Mouse (Mus musculus) embryo, embryonic 11 days (tissue): ENCODE results near the gene Dcaf5.

Experiments
- DNase-seq: peaks from one replicate; pipeline ENCODE4 v3.0.0-alpha.2; 2015

Dcaf5 gene

DNA sequence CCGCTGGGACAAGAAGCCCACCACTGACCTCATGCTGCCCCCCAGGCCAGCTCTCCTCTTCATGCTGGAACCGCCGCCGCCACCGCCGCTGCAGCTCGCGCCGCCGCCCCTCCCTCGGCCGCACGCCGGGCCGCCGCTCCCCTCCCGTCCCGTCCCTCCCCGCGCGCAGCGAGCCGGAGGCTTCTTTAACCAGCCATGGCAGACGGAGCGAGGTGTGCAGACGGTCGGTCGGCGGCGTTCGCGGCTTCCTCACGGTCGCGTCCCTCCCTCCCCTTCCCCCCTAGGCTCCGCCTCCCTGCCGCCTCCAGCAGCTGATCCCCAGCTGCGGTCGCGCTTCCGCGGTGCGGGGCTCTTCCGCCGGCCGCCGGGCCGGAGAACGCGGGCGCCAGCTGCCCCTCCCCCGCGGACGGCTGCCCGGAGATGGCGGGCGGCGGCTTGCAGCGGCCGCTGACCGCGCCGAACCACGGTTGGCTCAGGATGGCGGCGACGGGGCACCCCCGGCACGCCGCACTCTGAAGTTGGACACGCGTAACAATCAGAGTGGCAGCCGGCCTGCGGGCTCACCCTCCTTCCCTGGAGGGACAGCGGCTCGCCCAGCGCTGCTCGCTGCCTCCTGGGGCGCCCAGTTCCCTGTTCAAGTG, at the start of gene Dcaf5:
TSS of gene Dcaf5 (minus strand) at position 266 of the 641 bp plus-strand sequence.
- DNase-seq = peak; percentile 89

DNA sequence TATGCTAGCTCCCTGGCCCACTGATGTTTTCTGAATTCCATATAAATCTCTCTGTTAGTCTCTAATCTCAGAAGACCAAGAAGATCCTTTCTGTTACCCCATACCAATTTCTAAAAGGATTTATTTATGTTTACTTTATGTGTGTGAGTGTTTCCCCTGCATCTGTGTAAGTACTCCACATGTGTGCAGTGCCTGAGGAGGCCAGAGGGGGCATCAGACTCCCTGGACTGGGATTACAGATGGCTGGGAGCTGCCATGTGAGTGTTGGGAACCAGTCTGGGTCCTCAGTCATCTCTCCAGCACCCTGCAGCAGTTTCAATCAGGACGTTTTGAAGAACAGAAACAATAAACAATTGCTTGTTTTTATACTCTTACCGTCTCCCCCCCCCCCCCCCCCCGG, 47.0 kb upstream of the Dcaf5 start:
- DNase-seq = no peak

GRCm38 (mm10) chr12:80479986-80480385, 43.6 kb upstream of the Dcaf5 start:
- DNase-seq = no peak

- no peak for DNase-seq
These were observed 37.3 kb upstream of the Dcaf5 start for GRCm38 (mm10) chr12:80473731-80474130.

DNA sequence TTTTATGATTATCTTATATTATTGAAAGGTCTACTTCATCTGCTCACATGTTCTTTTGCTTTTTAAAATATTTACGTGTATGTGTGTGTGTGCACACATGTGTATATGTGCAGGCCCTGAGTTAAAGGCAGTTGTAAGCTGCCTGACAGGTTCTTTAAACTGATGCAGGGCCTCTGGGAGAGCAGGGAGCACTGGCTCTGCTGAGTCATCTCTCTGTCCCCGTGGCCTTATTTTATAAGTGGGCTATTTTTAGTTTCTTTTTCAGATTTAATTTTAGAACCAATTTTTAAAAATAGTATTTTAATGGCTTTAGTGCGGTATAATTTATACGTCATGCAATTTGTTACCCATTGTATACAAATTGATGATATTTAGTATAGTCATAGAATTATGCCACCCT, 35.5 kb upstream of the Dcaf5 start:
- DNase-seq = no peak

- DNase-seq = no peak
These were observed 33.8 kb upstream of the Dcaf5 start for GRCm38 (mm10) chr12:80470206-80470605.

DNA sequence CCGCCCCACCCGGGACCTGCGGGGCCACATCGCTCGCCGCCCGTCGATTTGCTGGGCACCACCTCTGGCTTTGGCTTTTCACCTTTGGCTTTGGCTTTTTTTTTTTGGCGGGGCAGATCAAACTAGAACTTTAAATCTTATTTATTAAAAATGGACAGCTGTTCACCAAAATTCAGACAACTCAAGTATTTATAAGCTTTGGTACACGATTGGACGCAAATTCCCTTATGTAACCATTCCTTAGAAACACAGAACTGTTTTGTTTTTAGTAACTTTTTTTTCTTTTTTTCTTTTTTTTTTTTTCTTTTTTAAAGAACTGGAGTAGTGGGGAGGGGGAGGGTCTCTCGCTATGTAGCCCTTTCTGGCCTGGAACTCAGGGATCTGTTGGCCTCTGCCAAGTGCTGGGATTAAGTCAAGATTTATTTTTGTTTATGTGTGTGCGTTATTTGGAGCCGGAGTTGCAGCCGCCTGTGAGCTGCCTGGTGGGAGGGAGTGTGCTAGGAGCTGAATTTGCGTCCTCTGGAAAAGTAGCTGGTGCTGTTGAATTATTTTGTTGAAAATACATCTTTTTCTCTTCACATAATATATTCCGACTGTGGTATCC, 27.4 kb upstream of the Dcaf5 start:
- peak; percentile 37 for DNase-seq

DNA sequence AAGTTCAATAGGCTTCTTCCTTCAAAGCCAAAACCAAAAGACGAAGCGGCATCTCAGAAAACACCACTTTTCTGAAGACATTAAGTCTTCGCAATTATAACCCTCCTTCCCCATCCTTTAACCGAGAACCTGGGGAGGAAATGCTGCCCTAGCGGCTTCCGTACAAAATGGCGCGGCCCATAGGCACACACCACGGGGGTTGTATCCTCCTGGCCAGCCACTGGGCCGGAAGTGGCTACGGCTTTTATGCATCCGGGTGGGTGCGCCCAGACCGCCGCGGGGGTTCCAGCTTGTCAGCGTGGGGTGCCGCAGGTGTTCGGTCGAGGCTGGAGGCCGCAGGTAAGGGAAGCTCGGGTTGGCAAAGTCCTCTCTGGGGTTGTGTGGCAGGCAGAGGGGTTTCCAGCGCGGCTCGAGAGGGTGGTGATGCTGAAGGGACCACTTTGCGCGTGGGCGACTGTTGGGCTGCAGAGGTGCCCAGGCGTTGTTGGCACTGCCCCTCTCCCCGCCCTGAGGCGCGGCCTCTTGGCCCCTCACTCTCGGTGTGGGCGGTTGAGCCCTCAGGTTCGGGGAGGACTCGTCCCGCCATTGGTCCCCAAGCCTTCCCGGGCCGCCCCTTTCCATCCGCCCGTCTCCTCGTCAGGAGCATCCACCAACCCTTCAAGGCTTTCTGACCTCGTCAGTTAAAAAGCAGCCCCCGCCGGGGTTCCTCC, 26.7 kb upstream of the Dcaf5 start, which contains the start of gene Exd2:
TSS of gene Exd2 (plus strand) at position 154 of the 710 bp plus-strand sequence.
- DNase-seq = peak; percentile 94

DNA sequence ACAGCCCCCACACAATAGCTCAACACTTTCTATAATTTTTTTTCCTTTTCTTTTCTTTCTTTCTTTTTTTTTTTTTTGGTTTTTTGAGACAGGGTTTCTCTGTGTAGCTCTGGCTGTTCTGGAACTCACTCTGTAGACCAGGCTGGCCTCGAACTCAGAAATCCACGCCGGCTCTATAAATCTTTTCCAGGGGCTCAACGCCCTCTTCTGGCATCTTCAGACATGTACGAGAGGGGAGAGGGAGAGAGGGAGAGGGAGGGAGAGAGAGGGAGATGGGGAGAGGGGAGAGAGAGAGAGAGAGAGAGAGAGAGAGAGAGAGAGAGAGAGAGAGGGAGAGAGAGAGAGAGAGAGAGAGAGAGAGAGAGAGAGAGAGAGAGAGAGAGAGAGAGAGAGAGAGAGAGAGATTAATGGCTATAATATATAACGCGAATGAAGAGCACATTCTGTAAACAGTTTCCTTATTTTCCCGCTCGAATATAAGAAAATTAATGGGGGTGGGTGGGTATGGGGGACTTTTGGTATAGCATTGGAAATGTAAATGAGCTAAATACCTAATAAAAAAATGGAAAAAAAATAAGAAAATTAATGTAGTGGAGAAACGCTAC, 26.0 kb upstream of the Dcaf5 start:
- DNase-seq = peak; percentile 58

DNA sequence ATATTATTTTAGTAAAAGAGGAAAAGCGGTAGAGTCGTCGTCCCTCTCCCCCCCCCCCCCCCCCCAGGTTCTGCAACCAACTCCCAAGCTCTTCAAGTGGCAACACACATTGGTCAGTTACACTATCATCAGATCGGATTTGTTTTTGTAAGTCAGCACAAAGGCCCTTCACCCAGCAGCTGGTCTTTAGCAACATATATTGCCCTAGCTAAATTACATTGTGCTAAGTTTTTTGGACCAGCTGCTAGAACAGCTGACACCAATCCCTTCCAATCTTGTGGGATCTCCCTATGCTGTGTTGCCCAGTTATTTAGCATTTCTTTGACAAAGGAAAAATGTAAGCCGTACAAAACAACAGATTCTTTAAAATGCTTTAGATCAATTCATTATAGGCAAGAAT, 21.6 kb upstream of the Dcaf5 start:
- DNase-seq = no peak

- DNase-seq = no peak
These were observed 17.1 kb upstream of the Dcaf5 start for GRCm38 (mm10) chr12:80453506-80453905.

- DNase-seq = no peak
These were observed 8.2 kb upstream of the Dcaf5 start for GRCm38 (mm10) chr12:80444525-80445109.

DNA sequence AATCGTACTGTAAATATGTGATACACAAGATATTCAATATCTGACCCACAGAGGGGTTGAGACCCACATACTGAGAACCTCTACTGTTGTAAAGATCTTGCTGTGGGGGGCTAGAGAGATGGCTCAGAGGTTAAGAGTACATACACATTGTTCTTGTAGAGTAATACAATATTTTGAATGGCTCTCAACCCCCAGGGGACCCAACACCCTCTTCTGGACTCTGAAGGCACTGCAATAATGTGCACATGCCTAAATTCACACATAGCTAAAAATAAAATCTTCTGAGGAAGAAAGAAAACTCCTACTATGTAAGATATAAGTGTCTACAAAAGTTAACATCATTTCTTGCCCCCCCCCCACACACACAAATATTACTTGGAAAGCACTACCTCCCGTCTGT, 4.6 kb upstream of the Dcaf5 start:
- DNase-seq = peak; percentile 17

DNA sequence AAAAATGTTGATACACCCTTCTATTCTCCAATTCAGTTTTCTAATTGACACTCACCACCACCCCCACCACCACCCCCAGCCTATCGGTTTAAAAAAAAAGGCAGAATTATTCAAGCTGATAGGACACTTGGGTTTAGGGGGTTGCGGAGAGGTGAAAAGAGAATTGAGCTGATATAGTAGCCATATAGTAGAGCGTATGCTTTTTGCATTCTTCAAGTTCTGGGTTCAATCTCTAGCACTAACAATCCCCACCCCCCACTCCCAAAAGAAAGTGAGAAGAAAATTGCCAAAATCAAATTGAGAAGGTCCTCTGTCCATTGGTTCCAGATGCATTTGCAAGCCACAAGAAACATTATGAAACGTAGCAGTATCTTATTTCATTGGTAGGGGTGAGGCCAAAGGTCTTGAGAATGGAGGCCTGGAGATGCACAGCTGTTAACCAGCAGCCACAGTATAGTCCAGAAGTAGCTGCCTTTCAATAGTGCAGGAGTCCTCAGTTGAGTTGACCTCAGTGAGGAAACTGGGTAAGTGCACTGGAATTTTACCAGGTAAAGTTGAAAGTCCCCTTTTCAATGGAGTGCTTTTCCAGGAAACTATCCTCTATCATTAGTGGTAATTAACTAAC, 762 bp upstream of the Dcaf5 start:
- DNase-seq = peak; percentile 44

DNA sequence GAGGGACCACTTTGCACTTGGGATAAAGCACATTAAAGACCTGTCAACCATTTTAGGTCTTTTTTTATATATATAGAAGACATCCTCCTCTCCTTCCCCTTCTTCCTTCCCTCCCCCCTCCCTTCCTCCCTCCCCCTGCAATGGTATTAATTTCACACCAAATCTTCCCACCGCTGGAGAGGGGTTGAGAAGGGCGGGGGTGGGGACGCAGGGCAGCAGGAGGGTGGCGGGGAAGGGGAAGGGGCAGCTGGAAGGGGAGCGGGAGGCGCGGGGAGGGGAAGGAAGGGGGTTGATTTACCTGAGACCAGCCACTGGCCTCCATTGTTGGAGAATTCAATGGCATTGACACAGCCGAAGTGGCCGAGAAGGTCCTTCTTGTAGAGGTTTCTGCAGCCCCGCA, 514 bp downstream of the Dcaf5 start:
- DNase-seq = peak; percentile 53

GRCm38 (mm10) chr12:80434961-80435691, 1.3 kb downstream of the Dcaf5 start:
- DNase-seq = peak; percentile 87

DNA sequence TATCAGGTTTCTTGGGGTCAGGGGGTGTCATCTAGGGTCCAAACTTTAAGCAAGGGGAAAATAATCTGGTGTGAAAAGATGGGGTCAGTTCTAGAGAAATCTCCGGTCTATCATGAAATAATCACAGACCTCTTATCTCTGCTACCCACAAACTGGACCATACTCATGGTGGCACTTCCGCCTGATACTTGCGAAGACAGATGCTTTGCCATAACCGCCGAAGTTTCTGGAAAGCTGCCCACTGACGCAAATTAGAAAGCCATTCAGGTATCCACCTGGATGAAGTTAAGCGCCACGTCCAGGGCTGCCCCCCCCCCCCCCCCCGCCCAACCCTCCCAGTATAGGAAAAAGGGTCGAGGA, 1.8 kb downstream of the Dcaf5 start:
- no peak for DNase-seq

DNA sequence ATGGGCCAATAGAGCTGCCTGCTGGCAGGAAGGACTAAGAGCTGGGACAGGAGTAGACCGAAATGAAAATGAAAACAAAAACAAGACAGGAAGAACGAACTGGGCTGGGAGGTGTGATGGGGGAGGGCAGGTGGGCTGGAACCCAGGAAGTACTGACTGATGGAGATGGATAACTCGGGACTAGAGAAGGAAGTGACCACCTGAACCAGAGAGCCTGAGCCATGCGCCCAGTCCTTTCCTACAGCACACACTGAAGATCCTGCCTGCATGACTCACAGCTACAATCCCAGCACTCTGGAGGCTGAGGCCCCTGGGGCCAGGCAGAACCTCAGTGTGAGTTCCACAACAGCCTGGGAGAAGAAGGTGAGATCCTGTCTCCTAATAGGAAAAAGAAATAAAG, 3.1 kb downstream of the Dcaf5 start:
- no peak for DNase-seq

DNA sequence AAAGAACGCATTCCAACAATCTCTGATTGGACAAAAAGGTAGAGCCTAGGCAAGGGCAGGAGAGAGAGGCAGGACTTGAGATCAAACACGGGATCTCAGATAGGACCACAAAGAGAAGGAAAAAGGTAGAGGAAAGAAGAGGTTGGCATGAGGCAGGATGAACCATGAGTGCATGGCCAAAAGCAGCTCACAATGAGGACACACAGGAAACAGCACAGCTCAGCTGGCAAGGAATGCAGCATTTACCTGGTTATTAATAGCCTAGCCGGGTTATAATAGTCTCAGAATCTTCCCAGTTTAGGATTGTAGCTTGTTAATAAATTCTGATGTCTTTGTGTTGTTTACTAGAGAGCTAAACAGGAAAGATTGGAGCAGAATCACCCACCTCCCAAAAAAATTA, 8.7 kb downstream of the Dcaf5 start:
- no peak for DNase-seq

- DNase-seq = no peak
These were observed 21.3 kb downstream of the Dcaf5 start for GRCm38 (mm10) chr12:80415100-80415499.

- DNase-seq = no peak
These were observed 25.5 kb downstream of the Dcaf5 start for GRCm38 (mm10) chr12:80410855-80411254.

DNA sequence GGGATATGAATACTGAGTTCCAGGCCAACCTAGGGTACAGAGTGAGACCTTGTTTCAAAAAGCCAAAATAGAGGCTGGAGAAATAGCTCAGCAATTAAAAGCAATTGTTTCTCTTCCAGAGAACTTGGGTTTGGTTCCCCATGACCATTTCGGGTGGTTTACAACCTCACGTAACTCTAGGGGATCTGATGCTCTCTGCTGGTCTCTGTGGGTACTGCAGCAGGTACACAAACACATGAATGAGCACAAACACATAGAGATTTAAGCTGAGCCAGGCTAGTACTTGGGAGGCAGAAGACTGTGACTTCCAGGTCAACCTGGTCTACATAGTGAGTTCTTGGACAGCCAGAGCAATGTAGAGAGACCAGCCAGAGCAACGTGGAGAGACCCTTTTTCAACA, 28.6 kb downstream of the Dcaf5 start:
- DNase-seq = peak; percentile 52
